Mouse (Mus musculus): Measurements from ENCODE around the gene Ahnak2. TPM values are rescaled to one million over a fixed set of nuclear protein-coding genes. Genes with fewer than 3 reads are reported as not detected.

The Ahnak2 gene
- total and polyA plus RNA-seq, 3 experiments, result 2.6 to 11.4 TPM; not detected in 1

GRCm38 (mm10) chr12:112807796-112808195 lies 5.3 kb upstream of the Ahnak2 start:
- peaks cover 0 to 11% of the 10 kb centered on the region in 2 experiments; a peak in 3 of 4 replicates for H3K4me1 ChIP-seq (ENCODE audit: control insufficient read depth in 1 of 2, insufficient read depth in 2 of 2, low read length in 2 of 2)
- peaks cover 2 to 16% of the 10 kb centered on the region in 2 experiments; a peak in 2 of 4 replicates for H3K27me3 ChIP-seq (ENCODE audit: control insufficient read depth in 1 of 2, insufficient read depth in 2 of 2, low read length in 2 of 2)
- TF ChIP-seq TCF12 (IDR thresholded peaks at IDR 0.05; ENCODE audit: low read depth, low read length), result no peak
- no peak for TF ChIP-seq JUND (IDR thresholded peaks at IDR 0.05; ENCODE audit: low read depth, low read length)
- TF ChIP-seq ZMIZ1 (IDR thresholded peaks at IDR 0.05; ENCODE audit: low read depth, low read length), result no peak
- no peak for TF ChIP-seq TAL1 (IDR thresholded peaks at IDR 0.05; ENCODE audit: low read length)
- no peak for TF ChIP-seq GABPA (IDR thresholded peaks at IDR 0.05; ENCODE audit: low read depth, low read length)
- no peak for TF ChIP-seq USF2 (IDR thresholded peaks at IDR 0.05; ENCODE audit: borderline replicate concordance in 1 of 2, insufficient read depth in 1 of 2, low read depth in 1 of 2, low read length in 2 of 2)
- no peak for TF ChIP-seq HCFC1 (IDR thresholded peaks at IDR 0.05; ENCODE audit: low read depth, low read length)
- no peak for TF ChIP-seq MAZ (IDR thresholded peaks at IDR 0.05; ENCODE audit: low read depth, low read length)
- no peak for TF ChIP-seq CTCF (IDR thresholded peaks at IDR 0.05 in 2 of 3, conservative IDR thresholded peaks at IDR 0.05 in 1 of 3; ENCODE audit: control insufficient read depth in 1 of 3, insufficient read depth in 1 of 3, low read depth in 2 of 3, low read length in 3 of 3, poor library complexity in 1 of 3, severe bottlenecking in 1 of 3)
- TF ChIP-seq EP300 (IDR thresholded peaks at IDR 0.05; ENCODE audit: low read depth in 1 of 2, low read length in 2 of 2), result no peak
- TF ChIP-seq MYC (IDR thresholded peaks at IDR 0.05; ENCODE audit: low read depth, low read length), result no peak
- TF ChIP-seq SMC3 (IDR thresholded peaks at IDR 0.05; ENCODE audit: low read depth, low read length), result no peak
- no peak for TF ChIP-seq SIN3A (IDR thresholded peaks at IDR 0.05; ENCODE audit: low read length)
- no peak for TF ChIP-seq RAD21 (IDR thresholded peaks at IDR 0.05; ENCODE audit: low read depth, low read length)
- TF ChIP-seq GATA1 (IDR thresholded peaks at IDR 0.05; ENCODE audit: low read depth, low read length), result no peak
- H3K4me3 ChIP-seq (ENCODE audit: control insufficient read depth in 1 of 2, insufficient read depth in 1 of 2, low read depth in 2 of 2, low read length in 2 of 2), result no peak overlapping the region
- peaks cover 0 to 4% of the 10 kb centered on the region in 2 experiments; a peak in 1 of 4 replicates for H3K36me3 ChIP-seq (ENCODE audit: control insufficient read depth in 1 of 2, insufficient read depth in 2 of 2, low read length in 2 of 2)
- no peak for DNase-seq (ENCODE audit: low read depth, low spot score)
- no peaks in the 10 kb centered on the region; the same call in 1 of the 2 replicates for H3K79me2 ChIP-seq (ENCODE audit: control insufficient read depth, insufficient read depth, low read length, poor library complexity)
- H3K9ac ChIP-seq (ENCODE audit: control insufficient read depth, low read depth, low read length, poor library complexity, severe bottlenecking), result no peak overlapping the region
- no peak overlapping the region for H3K27ac ChIP-seq (ENCODE audit: control insufficient read depth, low read depth, low read length)
- H3K9me3 ChIP-seq (replicated peaks; ENCODE audit: insufficient read depth, low read length), result no peaks in the 10 kb centered on the region

- H3K9ac ChIP-seq (ENCODE audit: control insufficient read depth, low read depth, low read length, poor library complexity, severe bottlenecking), result no peak overlapping the region
- H3K27ac ChIP-seq (ENCODE audit: control insufficient read depth, low read depth, low read length), result no peak overlapping the region
- peaks cover 0 to 11% of the 10 kb centered on the region in 2 experiments; a peak in 3 of 4 replicates for H3K4me1 ChIP-seq (ENCODE audit: control insufficient read depth in 1 of 2, insufficient read depth in 2 of 2, low read length in 2 of 2)
- no peaks in the 10 kb centered on the region; the same call in 1 of the 2 replicates for H3K79me2 ChIP-seq (ENCODE audit: control insufficient read depth, insufficient read depth, low read length, poor library complexity)
- H3K4me3 ChIP-seq (ENCODE audit: control insufficient read depth in 1 of 2, insufficient read depth in 1 of 2, low read depth in 2 of 2, low read length in 2 of 2), result no peak overlapping the region
- no peak for DNase-seq (ENCODE audit: low read depth, low spot score)
- H3K9me3 ChIP-seq (replicated peaks; ENCODE audit: insufficient read depth, low read length), result no peaks in the 10 kb centered on the region
- TF ChIP-seq ETS1 (IDR thresholded peaks at IDR 0.05; ENCODE audit: low read depth, low read length) (no peak), KAT2A (conservative IDR thresholded peaks at IDR 0.05; ENCODE audit: low read depth, low read length) (no peak), TBP (IDR thresholded peaks at IDR 0.05; ENCODE audit: low read depth, low read length) (no peak), POLR2AphosphoS2 (IDR thresholded peaks at IDR 0.05; ENCODE audit: low read length) (no peak), USF1 (IDR thresholded peaks at IDR 0.05; ENCODE audit: low read depth, low read length) (no peak), GATA1 (IDR thresholded peaks at IDR 0.05; ENCODE audit: low read depth, low read length) (no peak), CHD2 (IDR thresholded peaks at IDR 0.05; ENCODE audit: low read length) (no peak), RAD21 (IDR thresholded peaks at IDR 0.05; ENCODE audit: low read depth, low read length) (no peak), MYB (IDR thresholded peaks at IDR 0.05; ENCODE audit: low read depth, low read length) (no peak), MAX (IDR thresholded peaks at IDR 0.05; ENCODE audit: low read length) (no peak), TAL1 (IDR thresholded peaks at IDR 0.05; ENCODE audit: low read length) (no peak), GABPA (IDR thresholded peaks at IDR 0.05; ENCODE audit: low read depth, low read length) (no peak)
- peaks cover 2 to 16% of the 10 kb centered on the region in 2 experiments; a peak in 2 of 4 replicates for H3K27me3 ChIP-seq (ENCODE audit: control insufficient read depth in 1 of 2, insufficient read depth in 2 of 2, low read length in 2 of 2)
- H3K36me3 ChIP-seq (ENCODE audit: control insufficient read depth in 1 of 2, insufficient read depth in 2 of 2, low read length in 2 of 2), result peaks cover 0 to 4% of the 10 kb centered on the region in 2 experiments; a peak in 1 of 4 replicates
Observed at GRCm38 (mm10) chr12:112806044-112806443, 3.6 kb upstream of the Ahnak2 start.

Data from MEL (cell line).